Mouse (Mus musculus): ENCODE measurements around the gene Lrrc1.
"Not testable (repeated sequence)": the region's sequence is repeated elsewhere in the genome, so short reads cannot be mapped to it uniquely, and the experiment has no call there.

Gene Lrrc1

DNA sequence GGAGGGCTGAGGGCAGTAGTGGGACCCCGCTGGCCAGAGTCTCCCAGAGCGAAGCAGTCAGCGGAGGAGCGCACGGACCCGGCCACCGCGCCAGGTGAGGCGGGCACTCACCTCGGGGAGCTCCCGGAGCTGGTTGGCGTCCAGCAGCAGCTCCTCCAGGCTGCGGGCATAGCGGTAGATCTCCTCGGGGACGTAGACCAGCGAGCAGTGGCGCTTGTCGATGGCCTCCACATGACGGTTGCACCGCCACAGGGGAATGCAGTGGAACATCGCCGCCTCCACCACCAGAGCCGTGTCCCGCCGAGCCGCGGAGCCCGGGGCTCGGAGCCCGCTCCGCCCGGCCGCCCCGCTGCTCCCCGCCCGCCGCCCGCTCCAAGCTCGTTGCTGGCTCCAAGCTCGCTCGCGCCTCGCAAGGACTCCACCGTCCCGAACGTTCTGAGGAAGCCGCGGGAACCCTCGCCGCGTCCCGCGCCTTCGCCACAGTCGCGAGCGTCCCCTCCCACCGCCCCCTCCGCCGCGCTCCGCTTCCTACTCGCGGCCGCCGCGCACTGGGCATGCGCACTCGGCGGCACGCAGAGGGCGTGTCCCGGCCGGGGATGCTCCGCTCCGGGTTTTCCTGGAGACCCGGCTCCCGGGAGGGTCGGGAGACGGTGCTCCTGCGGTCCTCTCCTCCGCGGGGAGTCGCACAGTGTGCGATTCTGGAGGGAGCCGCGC lies at the start of gene Lrrc1:
Lrrc1 (minus strand) TSS at position 517 of the 714 bp plus-strand sequence.
- peak; percentile 95 for DNase-seq

DNA sequence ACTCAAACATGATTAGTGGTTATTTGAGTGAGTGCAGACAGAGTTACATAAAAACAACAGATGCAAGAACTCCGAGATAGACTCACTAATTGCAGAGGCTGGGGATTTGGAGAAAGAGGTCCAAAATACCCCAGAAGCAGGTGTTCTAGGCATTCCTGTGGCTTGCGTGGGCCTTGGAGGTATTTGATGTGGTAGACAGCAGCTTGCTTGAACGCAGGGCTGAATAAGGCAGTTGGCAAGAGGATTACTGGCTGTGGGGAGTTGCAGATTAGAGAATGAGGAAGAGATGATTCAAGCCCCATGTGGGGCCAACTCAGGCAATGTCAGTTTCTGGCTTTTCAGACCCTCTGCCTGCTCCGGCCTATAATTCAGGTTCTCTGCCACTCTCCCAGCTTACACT lies 47.8 kb upstream of the Lrrc1 start:
- DNase-seq, result peak; percentile 70

DNA sequence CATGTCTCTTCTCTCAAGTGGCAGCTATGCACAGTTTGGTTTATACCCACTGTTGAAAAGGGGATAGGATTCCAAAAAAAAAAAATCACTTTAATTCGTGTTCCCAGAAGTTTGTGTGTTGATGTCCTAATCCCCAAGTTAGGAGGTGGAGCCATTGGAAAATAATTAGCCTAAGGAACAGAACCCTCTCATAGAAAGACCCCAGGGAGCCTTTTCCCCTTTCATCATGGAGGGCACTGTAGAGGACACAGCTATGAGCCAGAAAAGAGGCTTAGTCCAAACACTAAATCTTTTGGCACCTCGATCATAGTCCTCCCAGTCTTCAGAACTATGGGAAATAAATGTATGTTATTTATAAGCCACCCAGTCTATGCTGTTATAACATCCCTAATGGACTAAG lies 44.8 kb upstream of the Lrrc1 start:
- no peak for DNase-seq

DNA sequence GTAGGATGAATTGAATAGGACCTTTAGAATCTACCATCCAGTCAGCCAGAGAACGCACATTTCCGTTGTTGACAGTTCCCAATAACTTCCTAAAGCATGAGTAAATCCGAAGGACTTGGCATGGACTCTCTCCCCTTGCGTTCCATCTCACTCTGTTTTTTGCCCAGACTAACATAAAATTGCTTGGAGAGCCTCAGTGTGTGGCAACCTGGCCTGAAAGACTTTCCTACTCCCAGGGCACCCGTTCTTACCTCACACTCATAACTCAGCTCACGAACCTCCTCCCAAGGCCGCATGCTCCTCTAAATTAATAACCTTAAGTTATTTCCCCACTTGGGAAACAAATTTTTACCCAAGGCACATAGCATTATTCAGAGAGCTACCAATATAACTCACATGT lies 42.9 kb upstream of the Lrrc1 start:
- no peak for DNase-seq

DNA sequence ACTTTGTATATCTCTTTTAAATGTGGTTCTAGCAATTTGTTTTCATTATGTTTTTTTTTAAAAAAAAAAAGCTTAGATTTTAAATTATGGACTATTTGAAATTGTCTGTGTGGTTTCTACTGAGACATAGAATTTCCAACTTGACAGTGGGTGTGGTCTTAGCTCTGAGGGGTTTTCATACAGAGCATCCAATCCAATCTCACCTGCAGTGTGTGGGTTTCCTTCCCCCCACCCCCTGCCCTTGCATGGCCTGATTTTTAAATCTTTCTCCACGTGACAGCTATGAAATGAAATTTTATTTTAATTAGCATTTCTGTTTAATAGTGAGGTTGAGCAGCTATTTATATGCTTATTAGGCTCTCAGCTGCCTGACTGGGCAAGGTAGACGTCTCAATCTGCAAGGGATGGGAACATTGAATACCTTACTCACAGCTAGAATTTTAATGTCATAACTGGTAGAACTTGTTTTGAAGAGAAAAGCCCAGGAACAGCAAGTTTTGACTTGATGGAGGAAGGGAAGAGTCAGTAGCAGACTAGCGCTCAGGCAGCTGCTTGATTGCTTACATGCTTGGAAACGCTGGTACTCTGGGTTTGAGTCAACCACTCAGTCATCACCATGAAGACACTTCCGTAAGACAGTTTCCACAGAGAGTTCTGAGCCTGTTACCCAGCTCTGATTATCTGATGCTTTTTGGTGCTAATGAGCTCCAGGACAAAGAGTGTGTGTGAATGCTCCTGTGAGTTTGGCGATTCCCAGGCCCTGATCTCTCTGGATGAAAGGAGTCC lies 42.3 kb upstream of the Lrrc1 start:
- no peak for DNase-seq

DNA sequence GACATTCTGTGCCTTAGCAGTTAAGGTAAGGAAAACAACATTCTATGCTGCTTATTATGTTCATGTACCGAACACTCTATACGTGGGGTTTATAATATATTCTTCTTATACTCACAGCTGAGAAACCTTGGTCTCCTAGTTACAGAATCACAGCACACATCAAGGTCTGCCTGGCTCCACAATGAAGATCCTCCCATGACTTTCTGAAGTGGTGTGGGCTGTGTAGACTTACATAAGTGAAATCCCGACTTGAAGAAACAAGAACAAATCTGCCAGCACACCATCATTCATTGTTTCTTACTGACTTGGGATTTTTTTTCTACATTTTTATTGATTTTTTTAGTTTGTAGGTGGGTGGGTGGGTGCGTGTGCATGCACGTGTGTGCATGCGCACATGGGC lies 40.1 kb upstream of the Lrrc1 start:
- no peak for DNase-seq

DNA sequence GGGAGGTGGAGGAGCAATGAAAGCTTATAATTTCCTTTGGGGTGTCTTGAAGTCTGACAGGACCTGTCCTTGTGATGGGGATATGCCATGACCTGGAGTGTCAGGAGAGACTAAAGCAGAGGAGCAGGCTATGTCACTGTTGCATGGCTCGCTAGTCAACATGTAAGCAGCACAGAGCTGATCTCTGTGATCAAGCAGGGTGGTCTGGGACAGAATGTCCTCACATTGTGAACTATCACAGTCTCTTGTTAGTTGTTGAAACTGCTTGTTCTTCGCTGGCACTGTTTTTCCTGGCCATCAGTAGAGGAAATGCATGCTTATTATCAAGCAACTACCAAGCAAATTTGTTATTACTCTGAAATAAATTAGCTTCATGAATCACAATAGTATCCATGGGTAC lies 38.6 kb upstream of the Lrrc1 start:
- no peak for DNase-seq

DNA sequence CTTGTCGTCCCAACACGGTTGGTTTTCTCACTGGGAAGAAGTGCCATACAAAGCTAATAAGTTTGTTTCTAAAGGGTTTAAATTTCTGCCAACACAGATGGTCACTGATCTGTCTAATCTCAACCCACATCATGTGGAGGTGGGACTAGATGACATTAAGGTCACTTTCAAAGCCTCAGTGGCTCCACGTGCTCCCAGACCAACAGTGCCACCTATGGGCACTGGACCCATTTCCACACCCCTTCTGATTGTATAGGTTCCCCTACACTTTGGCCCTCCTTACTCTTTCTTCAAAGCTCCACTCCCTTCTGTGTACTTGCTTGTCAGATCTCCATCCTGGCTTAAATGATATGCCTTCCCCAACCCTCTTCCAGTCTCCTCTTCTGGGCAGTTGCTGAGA lies 35.2 kb upstream of the Lrrc1 start:
- DNase-seq, result no peak

DNA sequence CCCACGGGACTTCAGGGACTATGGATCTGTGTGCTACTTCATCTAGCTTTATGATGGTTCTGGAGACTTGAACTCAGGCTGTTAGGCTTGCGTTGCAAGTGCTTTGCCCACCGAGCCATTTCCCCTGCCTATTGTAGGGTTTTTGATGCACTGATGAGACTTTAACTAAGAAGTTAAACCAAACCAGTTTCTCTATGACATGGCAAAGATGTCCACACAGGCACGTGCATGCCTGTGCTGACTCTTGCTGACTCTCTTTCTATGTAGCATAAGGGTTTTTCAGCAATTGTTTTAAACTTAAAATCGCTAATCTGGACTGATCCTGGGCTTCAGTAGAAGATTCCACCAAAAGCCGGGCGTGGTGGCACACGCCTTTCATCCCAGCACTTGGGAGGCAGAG lies 33.3 kb upstream of the Lrrc1 start:
- DNase-seq, result no peak

DNA sequence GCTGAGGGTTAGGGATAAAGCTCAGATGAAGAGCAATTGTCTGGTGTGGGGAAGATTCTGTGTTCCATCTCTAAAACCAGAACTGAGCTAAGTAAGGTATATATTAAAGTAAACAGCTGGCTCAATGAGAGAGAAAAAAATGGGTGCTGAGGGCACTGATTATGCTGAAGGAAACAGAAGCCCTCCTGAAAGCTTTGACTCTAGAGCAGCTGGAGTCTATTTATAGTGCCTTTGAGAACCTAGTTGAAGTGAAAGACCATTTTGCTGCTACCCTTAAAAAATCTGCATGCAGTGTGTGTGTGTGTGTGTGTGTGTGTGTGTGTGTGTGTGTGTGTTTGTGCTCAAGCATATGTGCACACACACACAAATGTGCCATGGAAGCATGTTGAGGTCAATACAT lies 32.7 kb upstream of the Lrrc1 start:
- DNase-seq, result no peak

DNA sequence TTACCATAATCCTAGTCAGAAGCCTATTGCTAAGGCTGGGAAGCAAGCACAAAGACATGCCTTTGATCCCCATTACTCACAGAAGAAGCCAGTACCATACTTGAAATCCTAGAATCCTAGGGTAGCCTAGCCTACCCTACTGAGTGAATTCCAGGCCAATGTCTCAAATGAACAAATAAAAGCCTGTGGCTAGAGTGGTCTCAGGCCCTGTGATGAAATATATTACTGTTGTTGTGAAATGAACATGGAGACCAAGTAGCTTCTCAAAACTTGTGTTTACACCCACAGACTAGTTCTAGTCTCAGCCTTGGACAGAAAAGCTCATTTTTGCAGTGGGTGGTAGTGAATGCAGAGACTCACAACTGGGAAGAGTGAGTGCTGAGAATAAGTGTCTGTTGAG lies 31.6 kb upstream of the Lrrc1 start:
- DNase-seq, result no peak

DNA sequence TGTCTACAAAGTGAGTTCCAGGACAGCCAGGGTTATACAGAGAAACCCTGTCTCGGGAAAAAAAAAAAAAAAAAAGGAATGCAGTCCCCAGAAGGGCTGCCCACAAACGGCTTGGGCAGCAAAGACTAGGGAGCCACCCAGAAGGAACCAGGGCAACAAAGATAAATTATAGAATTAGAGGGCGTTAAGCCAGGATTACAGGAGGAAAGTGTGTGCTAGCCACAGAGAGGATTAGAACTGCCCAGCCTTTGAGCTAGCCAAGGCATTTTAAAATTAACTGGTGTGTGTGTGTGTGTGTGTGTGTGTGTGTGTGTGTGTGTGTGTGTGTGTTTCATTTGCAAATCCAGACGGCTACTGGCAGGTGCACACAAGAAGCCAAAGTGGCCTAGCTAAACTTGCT lies 30.3 kb upstream of the Lrrc1 start:
- not testable (repeated sequence) for DNase-seq

DNA sequence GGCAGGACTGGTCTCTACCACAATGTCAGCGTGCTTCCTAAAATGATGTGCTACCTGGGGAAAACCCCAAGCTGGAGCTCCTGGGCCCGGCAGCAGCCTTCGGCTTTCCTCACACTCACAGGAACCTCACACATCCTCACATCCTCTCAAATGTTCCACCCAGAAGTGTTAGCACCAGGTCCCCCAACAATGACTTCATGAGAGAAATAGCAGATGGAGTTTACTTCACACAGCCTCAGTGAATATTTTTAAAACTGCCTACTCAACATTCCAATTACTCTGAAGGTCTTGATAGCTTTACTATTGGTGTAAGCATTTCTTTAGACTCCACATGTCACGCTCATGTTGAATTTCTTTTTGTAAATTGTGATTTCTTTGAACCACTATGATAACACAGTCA lies 27.2 kb upstream of the Lrrc1 start:
- DNase-seq, result no peak

DNA sequence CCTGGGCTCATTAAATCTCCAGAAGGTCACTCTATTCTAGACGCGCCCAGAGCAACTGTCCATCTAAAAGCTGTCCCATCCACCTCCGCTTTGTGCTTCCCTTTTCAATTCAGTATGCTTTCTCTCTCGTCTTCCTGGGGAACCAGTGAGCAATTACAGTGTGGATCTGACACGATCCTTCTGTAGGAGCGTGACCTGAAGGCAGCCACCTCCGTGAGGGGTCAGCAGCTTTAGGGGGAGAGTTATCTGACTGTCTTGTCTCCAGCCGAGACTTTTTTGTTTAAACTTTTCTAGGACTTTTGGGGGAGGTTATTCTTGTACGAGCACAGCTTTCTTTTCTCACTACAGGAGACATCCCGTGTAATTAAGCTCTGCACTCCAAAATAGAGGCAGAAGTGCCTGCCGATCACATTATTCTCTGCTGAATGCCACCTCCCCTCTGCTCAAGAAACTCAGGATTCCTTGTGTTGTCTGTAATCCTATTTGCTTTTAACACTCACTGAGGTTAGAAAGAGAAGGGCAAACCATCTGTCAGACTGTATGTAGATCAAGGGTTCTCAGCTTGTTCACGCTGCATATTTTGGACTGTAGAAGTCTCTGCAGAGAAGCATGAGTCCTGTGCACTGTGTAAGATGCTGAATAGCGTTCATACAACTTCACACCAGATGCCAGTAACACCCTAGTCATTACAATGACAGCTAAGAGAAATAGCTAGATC lies 24.3 kb upstream of the Lrrc1 start:
- DNase-seq, result no peak

DNA sequence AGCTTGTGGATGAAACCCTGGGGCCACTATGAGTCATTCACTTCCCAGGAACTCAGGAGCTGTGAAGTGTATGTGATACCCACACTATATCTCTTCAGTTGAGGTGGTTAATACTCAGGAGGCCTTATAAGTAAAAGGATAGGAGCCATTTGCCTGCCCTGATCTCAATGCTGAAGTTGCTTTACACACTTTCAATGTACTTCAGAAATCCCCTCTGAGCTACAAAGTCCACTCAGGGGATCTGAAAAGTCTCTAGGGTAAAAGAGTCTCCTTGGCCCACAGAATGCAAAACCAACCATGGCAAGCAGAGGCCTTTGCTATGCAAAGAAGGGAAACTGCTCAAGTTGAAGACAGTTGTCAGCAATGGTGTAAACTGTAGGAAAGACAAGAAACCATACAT lies 17.2 kb upstream of the Lrrc1 start:
- DNase-seq, result no peak

DNA sequence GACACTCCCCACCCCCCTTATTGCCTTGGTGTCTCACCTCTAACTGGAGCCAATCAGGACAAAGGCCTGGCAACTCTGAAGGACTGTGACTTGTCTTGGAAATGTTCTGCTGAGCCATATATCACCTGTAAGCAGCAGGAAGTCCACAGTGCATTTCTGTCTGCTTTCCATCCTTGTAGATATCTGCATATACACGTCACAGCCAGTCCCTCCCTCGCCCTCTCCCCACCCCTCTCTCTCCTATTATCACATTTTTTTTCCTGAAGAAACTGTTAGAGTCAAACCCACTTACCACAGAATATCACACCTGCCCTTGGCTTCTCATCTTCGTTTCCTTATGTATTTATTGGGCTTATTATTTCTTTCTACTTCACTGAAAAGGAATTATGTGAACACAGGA lies 13.3 kb upstream of the Lrrc1 start:
- DNase-seq, result no peak

DNA sequence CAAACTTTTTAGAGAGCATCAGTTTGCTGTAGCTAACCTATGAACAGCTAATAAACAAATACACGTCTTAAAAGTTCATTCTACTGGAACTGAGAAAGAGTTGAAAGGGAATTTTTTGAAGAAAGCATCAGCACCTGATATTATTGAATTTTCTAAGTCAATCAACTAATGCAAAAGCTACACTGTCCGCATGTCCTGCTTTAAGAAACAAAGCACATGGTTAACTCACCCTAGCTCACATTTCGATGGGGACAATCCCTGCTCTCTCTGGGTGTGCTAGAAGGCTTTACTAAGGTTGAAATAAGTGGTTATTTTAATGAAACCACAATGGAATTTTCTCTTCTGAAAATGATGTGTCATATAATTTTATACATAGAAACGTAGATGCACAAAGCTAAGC lies 12.5 kb upstream of the Lrrc1 start:
- DNase-seq, result no peak

DNA sequence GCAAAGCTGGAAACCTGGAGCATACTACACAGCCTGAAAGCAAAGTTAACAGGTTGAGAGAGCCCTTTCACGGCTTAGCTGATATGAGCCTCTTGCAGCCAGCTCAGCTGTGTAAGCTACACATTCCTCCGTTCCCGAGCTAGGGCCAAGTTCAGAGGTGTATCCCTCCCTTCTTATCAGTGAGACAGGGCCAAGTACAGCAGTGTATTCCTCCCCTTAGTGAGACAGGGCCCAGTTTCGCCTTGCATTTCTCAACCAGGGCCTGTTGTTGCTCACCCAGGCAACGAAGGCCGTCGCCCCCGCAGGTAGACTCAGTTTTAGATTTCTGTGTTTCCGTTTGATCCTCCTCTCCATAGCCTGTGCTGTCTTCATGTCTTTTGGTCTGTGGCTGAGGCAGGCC lies 11.8 kb upstream of the Lrrc1 start:
- no peak for DNase-seq

DNA sequence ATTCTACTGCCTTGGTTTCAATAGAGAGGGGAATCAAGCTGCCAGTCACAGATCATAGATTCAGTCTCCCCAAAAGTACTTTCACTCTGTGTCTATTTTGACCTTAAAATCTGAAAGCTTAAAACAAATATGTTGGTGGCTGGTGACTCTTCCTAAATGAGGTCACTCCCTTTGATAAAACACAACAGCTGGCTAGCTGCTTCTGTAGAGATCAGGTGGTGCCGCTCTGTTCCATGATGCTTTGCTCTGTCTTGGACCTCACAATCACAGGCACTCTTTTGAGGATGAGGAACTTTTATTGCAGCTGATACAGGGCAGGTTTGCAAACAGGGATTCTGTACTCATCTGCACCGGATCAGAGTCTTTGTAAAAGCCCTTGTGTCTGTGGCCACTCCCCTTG lies 8.8 kb upstream of the Lrrc1 start:
- no peak for DNase-seq

DNA sequence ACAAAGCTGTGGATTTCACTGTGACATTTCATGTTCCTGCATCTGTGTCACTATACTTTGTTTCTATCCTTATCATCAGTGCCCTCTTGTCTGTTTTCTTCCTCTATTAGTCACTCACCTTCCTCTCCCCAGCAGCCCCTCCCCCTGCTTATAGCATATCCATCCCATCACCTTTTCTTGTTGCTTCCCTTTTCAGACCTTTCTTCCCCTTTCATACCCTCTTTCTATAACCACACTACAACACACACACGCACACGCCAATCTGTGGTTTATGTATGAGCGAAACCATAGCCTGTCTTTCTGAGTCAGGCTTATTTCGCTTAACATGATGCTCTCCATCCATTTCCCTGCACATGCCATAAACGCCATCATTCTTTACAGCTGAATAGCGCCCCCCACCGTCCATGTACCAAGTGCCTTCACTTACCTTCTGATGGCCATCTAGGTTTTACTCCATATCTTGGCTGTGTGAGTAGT lies 6.4 kb upstream of the Lrrc1 start:
- DNase-seq, result peak; percentile 57

DNA sequence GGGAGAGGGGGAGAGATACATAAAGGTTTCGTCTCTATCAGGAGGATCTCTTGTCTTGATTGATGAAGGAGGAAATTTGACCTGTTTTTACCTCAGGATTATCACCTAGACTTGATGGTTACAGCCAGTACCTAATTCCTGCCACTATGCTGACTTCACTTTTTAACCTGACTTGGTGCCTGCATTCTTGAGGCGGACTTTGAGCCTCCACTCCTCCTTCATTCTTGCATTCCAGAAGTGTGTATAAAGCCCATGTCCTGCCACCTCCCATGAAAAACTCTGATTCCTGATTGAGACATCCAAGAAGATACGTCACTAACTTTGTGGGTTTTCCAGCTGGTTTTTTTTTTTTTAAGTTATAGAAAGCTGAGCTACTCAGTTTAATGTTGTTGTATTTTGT lies 1.3 kb upstream of the Lrrc1 start:
- DNase-seq, result no peak

DNA sequence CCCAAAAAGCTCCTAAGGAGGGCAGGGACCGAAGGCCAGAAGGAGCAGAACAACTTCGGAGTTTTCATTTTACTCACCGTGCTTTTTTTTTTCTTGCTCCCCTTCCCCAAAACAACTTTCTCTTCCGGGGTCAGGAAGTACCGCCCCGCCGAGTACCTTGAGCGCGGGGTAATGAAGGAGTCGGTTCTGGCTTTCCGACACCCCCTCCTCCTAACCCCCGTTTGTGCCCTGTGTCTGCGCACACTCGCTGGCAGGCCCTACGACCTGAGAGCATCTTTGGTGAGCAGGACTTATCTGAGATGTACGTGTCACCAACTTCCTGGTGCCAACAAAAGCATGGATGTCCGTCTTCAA lies 375 bp upstream of the Lrrc1 start:
- DNase-seq, result no peak

DNA sequence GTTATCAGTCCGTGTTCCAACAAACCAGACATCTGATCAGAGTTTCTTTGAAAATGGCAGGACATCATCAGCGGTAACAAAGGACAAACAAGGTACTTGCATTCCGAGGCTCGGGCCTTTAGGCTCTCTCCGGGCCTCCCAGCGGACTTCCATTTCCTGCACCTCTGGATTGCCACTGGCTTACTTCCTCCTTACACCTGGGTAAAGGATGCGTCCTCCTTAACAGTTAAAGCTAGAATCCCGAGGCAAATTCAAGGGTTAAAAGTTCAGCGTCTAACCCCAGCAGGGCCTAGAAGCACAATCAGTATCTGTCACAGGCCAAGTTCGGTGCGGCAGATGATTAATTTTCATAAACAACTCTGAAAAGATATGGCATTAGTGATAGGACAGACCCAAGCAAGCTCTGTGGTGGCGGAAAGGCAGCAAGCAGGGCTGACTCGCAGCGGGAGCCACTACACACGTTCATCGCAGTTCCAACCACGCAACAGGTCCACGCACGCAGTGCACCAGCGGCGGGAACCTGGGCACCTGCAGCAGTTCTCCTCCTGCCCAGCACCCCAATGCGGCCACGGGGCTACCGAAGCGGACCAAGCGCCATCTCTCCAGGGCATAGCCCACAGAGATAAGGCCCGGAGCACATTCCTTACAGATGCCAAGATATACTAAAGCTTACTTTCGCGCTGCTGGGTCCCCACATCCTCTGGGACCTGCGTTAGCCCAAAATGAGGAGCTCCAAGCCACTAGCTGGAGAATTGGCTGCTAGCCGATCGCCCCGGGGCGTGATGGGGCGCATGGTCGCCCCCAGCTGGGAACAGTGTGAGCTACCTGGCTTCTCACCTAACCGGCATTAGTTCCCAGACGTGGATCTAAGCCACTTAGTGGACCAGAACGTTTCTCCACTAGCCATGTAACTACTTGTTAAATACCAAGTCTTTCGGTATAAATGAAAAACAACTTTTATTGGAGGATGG lies 1.0 kb downstream of the Lrrc1 start:
- peak; percentile 79 for DNase-seq
